Mouse (Mus musculus) heart, adult 2 months (tissue): ENCODE data around the gene Zfp30.

Experiments used
- CTCF ChIP-seq: fragments of 200-600 bp; IDR thresholded peaks from 2 replicates; pipeline ENCODE4 v1.8.1; 2022; ENCODE audit warnings: antibody characterized with exemption, mild to moderate bottlenecking, moderate library complexity
- POLR2A ChIP-seq: fragments of 200-500 bp; IDR thresholded peaks from 2 replicates; pipeline ENCODE4 v1.6.1; 2011; ENCODE audit warnings: mild to moderate bottlenecking, low read depth, low read length, control low read depth; ENCODE audit not compliant: insufficient read depth

DNA sequence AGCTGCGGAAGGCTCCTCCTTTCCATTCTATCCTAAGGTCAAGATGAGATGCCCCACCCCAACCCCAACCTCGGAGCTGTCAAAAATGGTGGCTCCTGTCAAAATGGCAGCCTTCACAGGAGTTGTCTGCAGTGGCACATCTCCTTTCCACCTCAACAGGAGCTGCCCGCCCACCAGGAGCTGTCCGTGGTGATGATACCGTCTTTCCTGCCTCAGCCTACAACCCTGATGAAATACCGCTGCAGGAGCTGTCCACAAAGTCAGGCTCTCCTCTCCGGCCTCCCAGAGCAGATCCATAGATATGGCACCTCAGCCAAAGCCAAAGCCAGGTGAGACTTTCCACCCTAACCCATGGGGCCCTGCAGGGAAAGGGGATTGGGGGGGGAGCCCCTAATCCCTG, 19.1 kb upstream of the Zfp30 start:
- TF ChIP-seq CTCF (no peak), POLR2A (no peak)
